Mouse (Mus musculus): ENCODE data around the gene Cd4. TPM values are rescaled to one million over a fixed set of nuclear protein-coding genes. Genes with fewer than 3 reads are reported as not detected.

Gene Cd4
- total RNA-seq, 2 experiments from 2014 or later: 0.37 to 0.71 TPM

- no peak for ATAC-seq (ENCODE audit: poor library complexity, severe bottlenecking)
These were observed 70.5 kb downstream of the Cd4 start for GRCm38 (mm10) chr6:124817563-124817962.

GRCm38 (mm10) chr6:124817125-124817524, 70.9 kb downstream of the Cd4 start:
- no peak for ATAC-seq (ENCODE audit: poor library complexity, severe bottlenecking)

GRCm38 (mm10) chr6:124816611-124817010, 71.4 kb downstream of the Cd4 start:
- ATAC-seq (ENCODE audit: poor library complexity, severe bottlenecking): no peak

- ATAC-seq (ENCODE audit: poor library complexity, severe bottlenecking): no peak
These were observed 72.9 kb downstream of the Cd4 start for GRCm38 (mm10) chr6:124814858-124815774.

Other genes with a start within 250 kb of the Cd4 start
- 32.8 and 48.3 TPM in 2 replicates for gene Lpcat3, start 225.2 kb downstream of the Cd4 start, total RNA-seq (2015)
- gene Lpcat3, start 225.2 kb downstream of the Cd4 start, total RNA-seq (2017): 22.4 and 24.8 TPM in 2 replicates
- 144 and 179 TPM in 2 replicates for gene Emg1, start 176.0 kb downstream of the Cd4 start, total RNA-seq (2015)
- gene Emg1, start 176.0 kb downstream of the Cd4 start, total RNA-seq (2017): 170 and 206 TPM in 2 replicates
- gene Phb2, start 175.9 kb downstream of the Cd4 start, total RNA-seq (2015): 99.5 and 115 TPM in 2 replicates
- 152 and 160 TPM in 2 replicates for gene Phb2, start 175.9 kb downstream of the Cd4 start, total RNA-seq (2017)
- gene Ptpn6, start 149.5 kb downstream of the Cd4 start, total RNA-seq (2015): 308 and 336 TPM in 2 replicates
- gene Ptpn6, start 149.5 kb downstream of the Cd4 start, total RNA-seq (2017): 1,009 and 1,024 TPM in 2 replicates
- gene Grcc10, start 146.8 kb downstream of the Cd4 start, total RNA-seq (2015): 177 and 203 TPM in 2 replicates
- 121 and 136 TPM in 2 replicates for gene Grcc10, start 146.8 kb downstream of the Cd4 start, total RNA-seq (2017)
- not detected in 2 replicates for gene Gm45234, start 132.2 kb downstream of the Cd4 start, total RNA-seq (2015)
- not detected in 2 replicates for gene Gm45234, start 132.2 kb downstream of the Cd4 start, total RNA-seq (2017)
- 25.7 and 29.8 TPM in 2 replicates for gene Atn1, start 131.7 kb downstream of the Cd4 start, total RNA-seq (2015)
- 3.0 and 10.9 TPM in 2 replicates for gene Atn1, start 131.7 kb downstream of the Cd4 start, total RNA-seq (2017)
- gene Eno2, start 118.5 kb downstream of the Cd4 start, total RNA-seq (2015): not detected in 2 replicates
- not detected in 2 replicates for gene Eno2, start 118.5 kb downstream of the Cd4 start, total RNA-seq (2017)
- not detected in 2 replicates for gene Lrrc23, start 108.5 kb downstream of the Cd4 start, total RNA-seq (2015)
- gene Lrrc23, start 108.5 kb downstream of the Cd4 start, total RNA-seq (2017): 0.26 and 3.9 TPM in 2 replicates
- gene Spsb2, start 79.6 kb downstream of the Cd4 start, total RNA-seq (2015): 5.1 and 8.0 TPM in 2 replicates
- 10.3 and 14.0 TPM in 2 replicates for gene Spsb2, start 79.6 kb downstream of the Cd4 start, total RNA-seq (2017)
- 134 and 144 TPM in 2 replicates for gene Tpi1, start 73.9 kb downstream of the Cd4 start, total RNA-seq (2015)
- 93.8 and 113 TPM in 2 replicates for gene Tpi1, start 73.9 kb downstream of the Cd4 start, total RNA-seq (2017)
- 31.8 and 32.7 TPM in 2 replicates for gene Usp5, start 58.7 kb downstream of the Cd4 start, total RNA-seq (2015)
- 56.3 and 58.5 TPM in 2 replicates for gene Usp5, start 58.7 kb downstream of the Cd4 start, total RNA-seq (2017)
- gene Cdca3, start 58.7 kb downstream of the Cd4 start, total RNA-seq (2015): 160 and 180 TPM in 2 replicates
- gene Cdca3, start 58.7 kb downstream of the Cd4 start, total RNA-seq (2017): 168 and 185 TPM in 2 replicates
- gene Gnb3, start 47.9 kb downstream of the Cd4 start, total RNA-seq (2015): not detected in 2 replicates
- not detected in 2 replicates for gene Gnb3, start 47.9 kb downstream of the Cd4 start, total RNA-seq (2017)
- 0.09 and 0.14 TPM in 2 replicates for gene P3h3, start 30.5 kb downstream of the Cd4 start, total RNA-seq (2015)
- gene P3h3, start 30.5 kb downstream of the Cd4 start, total RNA-seq (2017): 0.61 TPM in 1 of 2 replicates, not detected in the other
- not detected in 2 replicates for gene Gpr162, start 24.2 kb downstream of the Cd4 start, total RNA-seq (2015)
- 0.33 TPM in 1 of 2 replicates, not detected in the other for gene Gpr162, start 24.2 kb downstream of the Cd4 start, total RNA-seq (2017)
- gene Lag3, start 23.5 kb upstream of the Cd4 start, total RNA-seq (2015): 1.2 TPM in 2 replicates
- 0.44 and 1.4 TPM in 2 replicates for gene Lag3, start 23.5 kb upstream of the Cd4 start, total RNA-seq (2017)
- gene Ptms, start 31.9 kb upstream of the Cd4 start, total RNA-seq (2015): 129 and 159 TPM in 2 replicates
- 195 and 207 TPM in 2 replicates for gene Ptms, start 31.9 kb upstream of the Cd4 start, total RNA-seq (2017)
- gene Mlf2, start 43.2 kb upstream of the Cd4 start, total RNA-seq (2015): 73.6 and 82.9 TPM in 2 replicates
- 50.9 and 70.6 TPM in 2 replicates for gene Mlf2, start 43.2 kb upstream of the Cd4 start, total RNA-seq (2017)
- gene Cops7a, start 77.3 kb upstream of the Cd4 start, total RNA-seq (2015): 35.4 and 37.2 TPM in 2 replicates
- 19.4 and 25.7 TPM in 2 replicates for gene Cops7a, start 77.3 kb upstream of the Cd4 start, total RNA-seq (2017)
- gene Pianp, start 108.5 kb upstream of the Cd4 start, total RNA-seq (2015): not detected in 2 replicates
- gene Pianp, start 108.5 kb upstream of the Cd4 start, total RNA-seq (2017): not detected in 2 replicates
- gene Zfp384, start 120.9 kb upstream of the Cd4 start, total RNA-seq (2015): 67.0 and 70.0 TPM in 2 replicates
- gene Zfp384, start 120.9 kb upstream of the Cd4 start, total RNA-seq (2017): 34.1 and 36.0 TPM in 2 replicates
- gene Ing4, start 151.5 kb upstream of the Cd4 start, total RNA-seq (2015): 33.0 and 35.7 TPM in 2 replicates
- 63.3 and 63.9 TPM in 2 replicates for gene Ing4, start 151.5 kb upstream of the Cd4 start, total RNA-seq (2017)
- 9.0 and 14.2 TPM in 2 replicates for gene Acrbp, start 161.5 kb upstream of the Cd4 start, total RNA-seq (2015)
- 3.4 and 8.8 TPM in 2 replicates for gene Acrbp, start 161.5 kb upstream of the Cd4 start, total RNA-seq (2017)
- 25.1 and 25.5 TPM in 2 replicates for gene Lpar5, start 179.7 kb upstream of the Cd4 start, total RNA-seq (2015)
- gene Lpar5, start 179.7 kb upstream of the Cd4 start, total RNA-seq (2017): 27.6 and 30.0 TPM in 2 replicates
- gene Chd4, start 207.8 kb upstream of the Cd4 start, total RNA-seq (2015): 64.9 and 75.9 TPM in 2 replicates
- gene Chd4, start 207.8 kb upstream of the Cd4 start, total RNA-seq (2017): 282 and 336 TPM in 2 replicates
- gene Nop2, start 243.7 kb upstream of the Cd4 start, total RNA-seq (2015): 8.5 and 12.1 TPM in 2 replicates
- gene Nop2, start 243.7 kb upstream of the Cd4 start, total RNA-seq (2017): 22.6 and 24.6 TPM in 2 replicates

Data from megakaryocyte, adult 5-6 weeks (primary cell).